Mouse (Mus musculus) frontal cortex, adult 2 months (tissue): ENCODE data around the gene Gpx4. TPM values are rescaled to one million over a fixed set of nuclear protein-coding genes. Genes with fewer than 3 reads are reported as not detected.

Experiments
- DNase-seq, 2 experiments: peaks; one replicate each; pipeline ENCODE4 v3.0.0; 2022; ENCODE audit warnings: low spot score in 1 of 2; ENCODE audit errors: extremely low spot score in 1 of 2
- polyA plus RNA-seq: library from polyadenylated mRNA; depleted of rRNA; stranded (reverse); fragments of >200 nt; gene quantifications from 2 replicates; pipeline ENCODE4 v1.2.3, GENCODE M21; 2012; rRNA removed

Gpx4 gene
- polyA plus RNA-seq, 1 experiment: 867 TPM

- no peak for DNase-seq
These were observed 51.7 kb downstream of the Gpx4 start for GRCm38 (mm10) chr10:80098630-80099029.

GRCm38 (mm10) chr10:80100982-80101381 lies 54.0 kb downstream of the Gpx4 start:
- no peak for DNase-seq

- peak; percentile 52 to 83 for DNase-seq
These were observed 55.4 kb downstream of the Gpx4 start for GRCm38 (mm10) chr10:80102216-80102915.

GRCm38 (mm10) chr10:80103032-80103431 lies 56.1 kb downstream of the Gpx4 start:
- no peak for DNase-seq

GRCm38 (mm10) chr10:80104181-80104580 lies 57.2 kb downstream of the Gpx4 start:
- no peak for DNase-seq

GRCm38 (mm10) chr10:80105460-80105859 lies 58.5 kb downstream of the Gpx4 start, which contains the start of gene Sbno2:
TSS of gene Sbno2 (minus strand) at chr10:80105571.
- no peak for DNase-seq

- DNase-seq: no peak
These were observed 59.0 kb downstream of the Gpx4 start for GRCm38 (mm10) chr10:80105926-80106325.

Other genes with a start within 250 kb of the Gpx4 start
- gene Misp, start 226.2 kb upstream of the Gpx4 start, polyA plus RNA-seq: 0.40 and 0.71 TPM in 2 replicates
- gene Ptbp1, start 192.7 kb upstream of the Gpx4 start, polyA plus RNA-seq: 59.5 and 71.5 TPM in 2 replicates
- gene Prtn3, start 172.7 kb upstream of the Gpx4 start, polyA plus RNA-seq: 5.8 and 6.7 TPM in 2 replicates
- gene Plppr3, start 172.5 kb upstream of the Gpx4 start, polyA plus RNA-seq: 124 and 134 TPM in 2 replicates
- 0.27 TPM in 1 of 2 replicates, not detected in the other for gene Elane, start 160.9 kb upstream of the Gpx4 start, polyA plus RNA-seq
- 1.1 and 3.5 TPM in 2 replicates for gene Cfd, start 156.3 kb upstream of the Gpx4 start, polyA plus RNA-seq
- gene Med16, start 138.2 kb upstream of the Gpx4 start, polyA plus RNA-seq: 75.9 and 80.7 TPM in 2 replicates
- gene Gm26602, start 136.3 kb upstream of the Gpx4 start, polyA plus RNA-seq: not detected in 2 replicates
- gene Kiss1r, start 130.2 kb upstream of the Gpx4 start, polyA plus RNA-seq: 10.7 and 11.8 TPM in 2 replicates
- 380 and 385 TPM in 2 replicates for gene R3hdm4, start 126.0 kb upstream of the Gpx4 start, polyA plus RNA-seq
- gene Arid3a, start 120.1 kb upstream of the Gpx4 start, polyA plus RNA-seq: 3.6 and 4.1 TPM in 2 replicates
- gene Wdr18, start 87.0 kb upstream of the Gpx4 start, polyA plus RNA-seq: 63.2 and 65.9 TPM in 2 replicates
- 0.17 and 0.38 TPM in 2 replicates for gene Grin3b, start 76.5 kb upstream of the Gpx4 start, polyA plus RNA-seq
- 181 and 193 TPM in 2 replicates for gene Tmem259, start 62.8 kb upstream of the Gpx4 start, polyA plus RNA-seq
- gene Cnn2, start 58.6 kb upstream of the Gpx4 start, polyA plus RNA-seq: 9.8 and 10.4 TPM in 2 replicates
- 12.4 and 13.0 TPM in 2 replicates for gene Abca7, start 50.7 kb upstream of the Gpx4 start, polyA plus RNA-seq
- 5.3 and 7.1 TPM in 2 replicates for gene Arhgap45, start 30.5 kb upstream of the Gpx4 start, polyA plus RNA-seq
- gene Polr2e, start 7.4 kb upstream of the Gpx4 start, polyA plus RNA-seq: 200 and 205 TPM in 2 replicates
- 26.6 TPM in 2 replicates for gene Sbno2, start 58.4 kb downstream of the Gpx4 start, polyA plus RNA-seq
- 93.8 and 96.3 TPM in 2 replicates for gene Stk11, start 68.6 kb downstream of the Gpx4 start, polyA plus RNA-seq
- gene Atp5d, start 91.5 kb downstream of the Gpx4 start, polyA plus RNA-seq: 606 and 673 TPM in 2 replicates
- gene Cbarp, start 93.7 kb downstream of the Gpx4 start, polyA plus RNA-seq: 252 and 288 TPM in 2 replicates
- gene Midn, start 101.1 kb downstream of the Gpx4 start, polyA plus RNA-seq: 36.5 and 43.7 TPM in 2 replicates
- gene Cirbp, start 118.8 kb downstream of the Gpx4 start, polyA plus RNA-seq: 212 and 226 TPM in 2 replicates
- 14.3 and 15.8 TPM in 2 replicates for gene 1600002K03Rik, start 125.8 kb downstream of the Gpx4 start, polyA plus RNA-seq
- gene Efna2, start 132.3 kb downstream of the Gpx4 start, polyA plus RNA-seq: 8.2 and 10.2 TPM in 2 replicates
- gene Mum1, start 179.3 kb downstream of the Gpx4 start, polyA plus RNA-seq: 32.4 and 37.9 TPM in 2 replicates
- gene Ndufs7, start 202.0 kb downstream of the Gpx4 start, polyA plus RNA-seq: 380 and 448 TPM in 2 replicates
- 29.1 and 31.9 TPM in 2 replicates for gene Gamt, start 213.8 kb downstream of the Gpx4 start, polyA plus RNA-seq
- gene Dazap1, start 214.3 kb downstream of the Gpx4 start, polyA plus RNA-seq: 76.6 and 86.3 TPM in 2 replicates
- 2,217 and 2,507 TPM in 2 replicates for gene Rps15, start 245.3 kb downstream of the Gpx4 start, polyA plus RNA-seq
- gene Apc2, start 248.8 kb downstream of the Gpx4 start, polyA plus RNA-seq: 46.2 and 52.2 TPM in 2 replicates